Mouse (Mus musculus) CH12.LX (cell line): ENCODE measurements at regions not wholly inside any gene's neighbourhood (a gene's known extent, or its start where the extent isn't known, plus 50 kb on each side); places are given as distances from the start of the nearest gene placed in this dataset.

ENCODE experiments used
- DNase-seq: peaks from one replicate; pipeline ENCODE4 v3.0.0-alpha.2; 2013; ENCODE audit errors: extremely low read depth
- H3K27ac ChIP-seq: 2 replicates; pipeline ENCODE4 v1.5.1; 2012; ENCODE audit warnings: low read depth, mild to moderate bottlenecking, control low read depth, moderate library complexity; ENCODE audit not compliant: insufficient read depth
- H3K27me3 ChIP-seq: replicated peaks from 2 replicates; pipeline ENCODE3; 2012; ENCODE audit warnings: inconsistent platforms
- H3K36me3 ChIP-seq, 2 experiments: replicated peaks in 1 of 2; 2 replicates each; pipeline versions ENCODE3 to v1.6.1; 2012; ENCODE audit warnings: inconsistent platforms in 1 of 2, low read length in 1 of 2, mild to moderate bottlenecking in 1 of 2, mixed read lengths in 1 of 2, moderate library complexity in 1 of 2; ENCODE audit not compliant: control insufficient read depth in 1 of 2, insufficient read depth in 1 of 2
- H3K4me1 ChIP-seq, 2 experiments: 2 replicates each; pipeline ENCODE4 v1.6.1; 2012; ENCODE audit warnings: inconsistent platforms in 1 of 2, moderate library complexity in 1 of 2; ENCODE audit not compliant: insufficient read depth in 2 of 2, control insufficient read depth in 1 of 2
- H3K4me2 ChIP-seq: 2 replicates; pipeline ENCODE4 v1.6.1; 2012; ENCODE audit warnings: low read depth, mild to moderate bottlenecking, control low read depth; ENCODE audit not compliant: poor library complexity, insufficient read depth, severe bottlenecking
- H3K4me3 ChIP-seq, 3 experiments: fragments of 150-350 bp in 1 of 3; sonication (generic) in 1 of 3; replicated peaks in 1 of 3; 2 replicates each; pipeline versions ENCODE3 to v1.5.1; 2011 to 2012; ENCODE audit warnings: low read depth in 2 of 3, low read length in 2 of 3, mild to moderate bottlenecking in 2 of 3, moderate library complexity in 2 of 3, control low read depth in 1 of 3, improper control_type of control experiment in 1 of 3, inconsistent platforms in 1 of 3, mixed read lengths in 1 of 3; ENCODE audit not compliant: poor library complexity in 1 of 3
- H3K79me2 ChIP-seq: replicated peaks from 2 replicates; pipeline ENCODE4 v1.6.1; 2012; ENCODE audit warnings: mild to moderate bottlenecking, moderate library complexity; ENCODE audit not compliant: control insufficient read depth, poor library complexity, insufficient read depth, severe bottlenecking; ENCODE audit errors: extremely low read depth
- H3K9ac ChIP-seq: 2 replicates; pipeline ENCODE4 v1.6.1; 2012; ENCODE audit warnings: low read depth, mild to moderate bottlenecking, control low read depth, moderate library complexity; ENCODE audit not compliant: insufficient read depth
- H3K9me3 ChIP-seq: replicated peaks from 2 replicates; pipeline ENCODE3; 2012; ENCODE audit warnings: low read length, inconsistent platforms, mixed read lengths
- CHD1 ChIP-seq: IDR thresholded peaks from 2 replicates; pipeline ENCODE4 v1.6.1; 2012; ENCODE audit warnings: low read depth, low read length, improper control_type of control experiment, inconsistent platforms
- CHD2 ChIP-seq: IDR thresholded peaks from 2 replicates; pipeline ENCODE4 v1.6.1; 2011; ENCODE audit warnings: low read length, improper control_type of control experiment
- E2F4 ChIP-seq: IDR thresholded peaks from 2 replicates; pipeline ENCODE4 v1.6.1; 2011; ENCODE audit warnings: low read depth, low read length, improper control_type of control experiment; ENCODE audit not compliant: insufficient replicate concordance
- ELF1 ChIP-seq: IDR thresholded peaks from 2 replicates; pipeline ENCODE4 v1.6.1; 2014; ENCODE audit warnings: low read depth, mild to moderate bottlenecking, inconsistent platforms, low read length, improper control_type of control experiment
- ETS1 ChIP-seq: conservative IDR thresholded peaks from 2 replicates; pipeline ENCODE4 v1.6.1; 2012; ENCODE audit warnings: low read depth, mild to moderate bottlenecking, inconsistent platforms, low read length, improper control_type of control experiment, moderate library complexity
- HCFC1 ChIP-seq: IDR thresholded peaks from 2 replicates; pipeline ENCODE4 v1.6.1; 2012; ENCODE audit warnings: low read depth, mild to moderate bottlenecking, inconsistent platforms, low read length, improper control_type of control experiment
- JUND ChIP-seq: conservative IDR thresholded peaks from 2 replicates; pipeline ENCODE4 v1.6.1; 2011; ENCODE audit warnings: low read depth, low read length, improper control_type of control experiment
- MAFK ChIP-seq: IDR thresholded peaks from 2 replicates; pipeline ENCODE4 v1.6.1; 2011; ENCODE audit warnings: low read length, improper control_type of control experiment; ENCODE audit not compliant: insufficient replicate concordance
- MAX ChIP-seq: IDR thresholded peaks from 2 replicates; pipeline ENCODE4 v1.6.1; 2011; ENCODE audit warnings: low read length, improper control_type of control experiment
- MEF2A ChIP-seq: IDR thresholded peaks from 2 replicates; pipeline ENCODE4 v1.6.1; 2014; ENCODE audit warnings: low read depth, mild to moderate bottlenecking, inconsistent platforms, low read length, improper control_type of control experiment, borderline replicate concordance
- MXI1 ChIP-seq: IDR thresholded peaks from 2 replicates; pipeline ENCODE4 v1.6.1; 2011; ENCODE audit warnings: mild to moderate bottlenecking, low read depth, low read length, improper control_type of control experiment
- MYC ChIP-seq: IDR thresholded peaks from 2 replicates; pipeline ENCODE4 v1.6.1; 2011; ENCODE audit warnings: low read depth, mild to moderate bottlenecking, improper control_type of control experiment, low read length
- NELFE ChIP-seq: IDR thresholded peaks from 2 replicates; pipeline ENCODE4 v1.6.1; 2011; ENCODE audit warnings: low read depth, low read length, improper control_type of control experiment
- NRF1 ChIP-seq: IDR thresholded peaks from 2 replicates; pipeline ENCODE4 v1.6.1; 2014; ENCODE audit warnings: low read depth, mild to moderate bottlenecking, inconsistent platforms, low read length, improper control_type of control experiment, moderate library complexity
- PAX5 ChIP-seq: IDR thresholded peaks from 2 replicates; pipeline ENCODE4 v1.6.1; 2012; ENCODE audit warnings: low read length, inconsistent platforms, mixed read lengths
- RAD21 ChIP-seq: IDR thresholded peaks from 2 replicates; pipeline ENCODE4 v1.6.1; 2011; ENCODE audit warnings: low read depth, mild to moderate bottlenecking, low read length, improper control_type of control experiment, moderate library complexity
- SIN3A ChIP-seq: IDR thresholded peaks from 2 replicates; pipeline ENCODE4 v1.6.1; 2012; ENCODE audit warnings: low read length, improper control_type of control experiment, inconsistent platforms
- SMC3 ChIP-seq: IDR thresholded peaks from 2 replicates; pipeline ENCODE4 v1.6.1; 2011; ENCODE audit warnings: low read depth, low read length, improper control_type of control experiment
- TBP ChIP-seq: conservative IDR thresholded peaks from 2 replicates; pipeline ENCODE4 v1.6.1; 2011; ENCODE audit warnings: low read depth, low read length, improper control_type of control experiment
- TCF12 ChIP-seq: IDR thresholded peaks from 2 replicates; pipeline ENCODE4 v1.6.1; 2014; ENCODE audit warnings: low read depth, mild to moderate bottlenecking, inconsistent platforms, low read length, improper control_type of control experiment
- USF1 ChIP-seq: IDR thresholded peaks from 2 replicates; pipeline ENCODE4 v1.6.1; 2014; ENCODE audit warnings: low read depth, mild to moderate bottlenecking, inconsistent platforms, low read length, improper control_type of control experiment
- ZC3H11A ChIP-seq: IDR thresholded peaks from 2 replicates; pipeline ENCODE4 v1.6.1; 2012; ENCODE audit warnings: low read depth, mild to moderate bottlenecking, inconsistent platforms, low read length, improper control_type of control experiment
- dilution Hi-C: fragments of 300-500 bp; cut with MboI; formaldehyde crosslinking; loops from 2 replicates; pipeline ENCODE4 v1.14.3; 2020; ENCODE audit warnings: low sequenced_read_pairs; ENCODE audit not compliant: extremely low pct_unique_long_range_greater_than_20kb, extremely low pct_ligation_motif_present
- in situ Hi-C: fragments of 300-500 bp; cut with MboI; formaldehyde crosslinking; loops from 3 replicates; pipeline ENCODE4 v1.14.3; 2019; ENCODE audit warnings: low sequenced_read_pairs, low pct_ligation_motif_present, low pct_unique_long_range_greater_than_20kb, mixed read lengths

DNA sequence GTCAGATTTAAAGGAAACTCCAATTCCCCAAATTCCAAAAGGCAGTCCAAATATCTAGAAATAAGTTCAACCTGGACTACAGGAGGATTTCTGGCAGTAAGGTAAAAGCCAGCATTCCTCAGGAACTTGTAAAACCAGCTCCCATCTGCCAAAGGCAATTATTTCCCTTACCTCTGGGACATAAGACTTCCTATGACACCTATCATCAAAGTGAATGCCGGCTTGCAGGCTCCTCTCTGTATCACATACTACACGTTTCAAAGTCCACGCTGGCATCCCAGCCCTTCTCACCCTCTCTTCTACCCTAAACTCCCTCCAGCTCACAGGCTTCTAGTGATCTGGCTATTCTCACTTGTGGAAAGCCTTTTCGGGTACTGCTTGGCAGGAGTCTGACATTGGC, 77.5 kb upstream of the Cul1 start:
- no peaks in the 10 kb centered on the region for H3K79me2 ChIP-seq
- in situ Hi-C loops (no loop called here), dilution Hi-C loops (no loop called here)
- H3K27me3 ChIP-seq = no peaks in the 10 kb centered on the region
- no peaks in the 10 kb centered on the region for H3K36me3 ChIP-seq
- no peak overlapping the region for H3K4me2 ChIP-seq
- H3K9ac ChIP-seq = no peak overlapping the region
- H3K4me1 ChIP-seq = no peaks in the 10 kb centered on the region
- H3K27ac ChIP-seq = no peak overlapping the region
- no peak for DNase-seq
- H3K9me3 ChIP-seq = no peaks in the 10 kb centered on the region
- H3K4me3 ChIP-seq = no peak overlapping the region
- TF ChIP-seq MAX (no peak), MAFK (no peak), HCFC1 (no peak), USF1 (no peak)

DNA sequence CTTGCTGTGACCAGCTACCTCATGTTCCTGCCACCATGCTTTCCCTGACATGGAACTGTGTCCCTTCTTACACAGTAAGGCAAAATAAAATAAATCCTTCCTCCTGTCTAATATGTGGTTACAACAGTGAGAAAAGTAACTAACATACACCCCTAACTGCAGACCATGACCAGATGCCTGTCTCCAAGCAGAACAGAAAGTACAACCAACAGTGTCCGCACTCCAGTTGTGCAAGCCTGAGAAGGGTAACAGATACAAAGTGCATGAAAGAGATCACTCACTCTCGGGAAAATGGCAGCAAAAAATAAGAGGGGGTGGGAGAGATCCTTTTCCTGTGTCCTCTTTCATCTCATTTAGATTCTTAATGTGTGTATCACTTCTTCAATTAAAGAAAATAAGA, 71.7 kb upstream of the Cul1 start:
- Histone ChIP-seq H3K79me2 (no peaks in the 10 kb centered on the region), H3K27ac (no peak overlapping the region), H3K4me2 (no peak overlapping the region), H3K36me3 (no peaks in the 10 kb centered on the region), H3K9ac (no peak overlapping the region), H3K4me3 (no peak overlapping the region), H3K27me3 (no peaks in the 10 kb centered on the region), H3K4me1 (no peaks in the 10 kb centered on the region), H3K9me3 (no peaks in the 10 kb centered on the region)
- in situ Hi-C loops (no loop called here), dilution Hi-C loops (no loop called here)
- DNase-seq = no peak
- TF ChIP-seq ELF1 = no peak
- TF ChIP-seq ETS1 = no peak
- no peak for TF ChIP-seq SMC3
- no peak for TF ChIP-seq MXI1
- no peak for TF ChIP-seq E2F4
- no peak for TF ChIP-seq TCF12
- no peak for TF ChIP-seq NELFE
- no peak for TF ChIP-seq RAD21
- no peak for TF ChIP-seq JUND
- TF ChIP-seq, all 38 proteins: peak for 0

DNA sequence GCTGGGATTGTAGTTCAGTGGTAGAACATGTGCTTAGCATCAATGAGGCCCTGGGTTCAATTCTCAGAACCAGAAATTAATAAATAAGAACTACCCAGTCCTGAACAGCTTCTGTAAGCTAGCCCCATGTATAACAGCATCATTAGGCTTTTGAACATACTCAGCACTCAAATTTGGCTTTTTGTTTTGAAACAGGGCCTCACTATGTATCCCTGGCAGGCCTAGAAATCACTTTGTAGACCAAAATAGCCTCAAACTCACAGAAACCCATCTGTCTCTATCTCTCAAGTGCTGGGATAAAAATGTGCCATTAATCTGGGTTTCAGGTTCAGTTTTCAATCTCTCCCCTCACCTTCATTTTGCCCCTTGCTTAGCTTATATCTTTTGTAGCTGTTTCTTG, 66.6 kb upstream of the Cul1 start:
- TF ChIP-seq NRF1 = no peak
- TF ChIP-seq ZC3H11A = no peak
- no peak for TF ChIP-seq ELF1
- TF ChIP-seq MYC = no peak
- TF ChIP-seq SIN3A = no peak
- TF ChIP-seq TBP = no peak
- no peak for TF ChIP-seq CHD2
- no peak for TF ChIP-seq CHD1
- TF ChIP-seq MAFK = no peak
- TF ChIP-seq PAX5 = no peak
- TF ChIP-seq MEF2A = no peak
- no peak for TF ChIP-seq RAD21
- TF ChIP-seq ETS1 = no peak
- Histone ChIP-seq H3K4me2 (no peak overlapping the region), H3K4me1 (peaks cover 0 to 13% of the 10 kb centered on the region in 2 experiments; a peak in 2 of 4 replicates), H3K27ac (no peak overlapping the region), H3K9ac (no peak overlapping the region), H3K4me3 (no peak overlapping the region), H3K36me3 (no peaks in the 10 kb centered on the region), H3K9me3 (no peaks in the 10 kb centered on the region), H3K27me3 (no peaks in the 10 kb centered on the region), H3K79me2 (no peaks in the 10 kb centered on the region)
- in situ Hi-C loops (no loop called here), dilution Hi-C loops (no loop called here)
- DNase-seq = no peak
